Mouse (Mus musculus) heart, postnatal 14 days (tissue): ENCODE results near the gene Mfap3. TPM values are rescaled to one million over a fixed set of nuclear protein-coding genes. Genes with fewer than 3 reads are reported as not detected.
"Not testable (repeated sequence)": the region's sequence is repeated elsewhere in the genome, so short reads cannot be mapped to it uniquely, and the experiment has no call there.

ENCODE experiments used
- DNase-seq, 2 experiments: peaks; one replicate each; pipeline ENCODE4 v3.0.0; 2021 to 2022
- intact Hi-C: fragments of 180-260 bp; cut with DNase I; formaldehyde crosslinking; loops from one replicate; pipeline ENCODE4 v1.15.1; 2025
- total RNA-seq, 2 experiments: library from RNA; stranded (reverse); gene quantifications; 2 replicates each; pipeline ENCODE4 v1.2.3; 2021

Gene Mfap3
- total RNA-seq, 2 experiments from 2014 or later, result 17.6 to 18.7 TPM

- no peak for DNase-seq
- intact Hi-C loops, result no loop called here
Measured at GRCm38 (mm10) chr11:57525900-57526299, 7.4 kb downstream of the Mfap3 start.

GRCm38 (mm10) chr11:57527506-57527905 lies 9.0 kb downstream of the Mfap3 start:
- no peak for DNase-seq
- intact Hi-C loops, result no loop called here

- DNase-seq, result no peak
- intact Hi-C loops, result no loop called here
Measured at GRCm38 (mm10) chr11:57529111-57529510, 10.6 kb downstream of the Mfap3 start.

- intact Hi-C loops, result no loop called here
- no peak for DNase-seq
Measured at GRCm38 (mm10) chr11:57531300-57531950, 13.0 kb downstream of the Mfap3 start.

GRCm38 (mm10) chr11:57532306-57532705 lies 13.8 kb downstream of the Mfap3 start:
- DNase-seq, result no peak
- intact Hi-C loops, result no loop called here

- DNase-seq, result no peak
- intact Hi-C loops, result no loop called here
Measured at GRCm38 (mm10) chr11:57535912-57536311, 17.4 kb downstream of the Mfap3 start.

GRCm38 (mm10) chr11:57539841-57540418 lies 21.5 kb downstream of the Mfap3 start:
- intact Hi-C loops, result no loop called here
- DNase-seq, result no peak

GRCm38 (mm10) chr11:57540681-57541080 lies 22.2 kb downstream of the Mfap3 start:
- DNase-seq, result no peak
- intact Hi-C loops, result no loop called here

GRCm38 (mm10) chr11:57548618-57549550 lies 30.4 kb downstream of the Mfap3 start:
- peak; percentile 85 to 91 for DNase-seq
- intact Hi-C loops, result loop anchor here (1.0 to 5.0 kb wide), 4 partner anchors 68 to 383 kb away; no protein-coding TSS in a partner anchor

GRCm38 (mm10) chr11:57550230-57550629 lies 31.8 kb downstream of the Mfap3 start:
- DNase-seq, result no peak
- intact Hi-C loops, result no loop called here

- DNase-seq, result no peak
- intact Hi-C loops, result no loop called here
Measured at GRCm38 (mm10) chr11:57551016-57551415, 32.6 kb downstream of the Mfap3 start.

GRCm38 (mm10) chr11:57553015-57553780 lies 34.7 kb downstream of the Mfap3 start:
- intact Hi-C loops, result no loop called here
- no peak for DNase-seq

GRCm38 (mm10) chr11:57557936-57558335 lies 39.5 kb downstream of the Mfap3 start:
- intact Hi-C loops, DNase-seq: not testable (repeated sequence)

GRCm38 (mm10) chr11:57564564-57564963 lies 46.1 kb downstream of the Mfap3 start:
- no peak for DNase-seq
- intact Hi-C loops, result no loop called here

GRCm38 (mm10) chr11:57566091-57567035 lies 47.9 kb downstream of the Mfap3 start:
- intact Hi-C loops, result no loop called here

GRCm38 (mm10) chr11:57568950-57569490 lies 50.6 kb downstream of the Mfap3 start:
- intact Hi-C loops, result no loop called here
- no peak for DNase-seq

More at GRCm38 (mm10) chr11:57566091-57567035, 47.9 kb downstream of the Mfap3 start:
- no peak for DNase-seq

GRCm38 (mm10) chr11:57571035-57571434 lies 52.6 kb downstream of the Mfap3 start:
- intact Hi-C loops, result no loop called here
- DNase-seq, result no peak

GRCm38 (mm10) chr11:57573686-57574274 lies 55.3 kb downstream of the Mfap3 start:
- no peak for DNase-seq
- intact Hi-C loops, result no loop called here
